ENCODE assay signal across 16 mouse cellular contexts in the genomic region with DNA sequence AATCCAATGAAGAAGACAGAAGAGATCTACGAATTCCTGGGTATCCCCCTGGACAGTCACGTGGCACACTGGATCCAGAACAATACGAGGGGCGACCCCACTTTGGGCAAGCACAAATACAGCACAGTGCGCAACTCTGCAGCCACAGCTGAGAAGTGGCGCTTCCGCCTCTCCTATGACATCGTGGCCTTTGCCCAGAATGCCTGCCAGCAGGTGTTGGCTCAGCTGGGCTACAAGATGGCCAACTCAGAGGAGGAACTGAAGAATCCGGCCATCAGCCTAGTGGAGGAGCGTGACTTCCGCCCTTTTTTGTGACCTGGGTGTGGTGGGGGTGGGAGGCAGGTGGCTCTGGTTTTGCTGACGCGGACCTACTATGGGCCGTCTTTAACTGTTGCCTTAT. TPM values are rescaled to one million over a fixed set of nuclear protein-coding genes. Genes with fewer than 3 reads are reported as not detected.
"Had no signal": no experiment of that assay in that cellular context is flagged by ENCODE, and none has a peak within 500 bp of the region (broad histone marks: within the 10 kb centered on the region; RNA-seq: fewer than 3 reads in every experiment).

No protein-coding gene starts in this region.

- H3K4me3 ChIP-seq: lung, embryonic 15.5 days; megakaryocyte, embryonic 14.5 days; midbrain, embryonic 13.5 days; midbrain, embryonic 15.5 days; neural tube, embryonic 12.5 days had no signal

- H3K4me2 ChIP-seq: lung, embryonic 15.5 days; midbrain, embryonic 11.5 days; midbrain, embryonic 13.5 days; midbrain, embryonic 15.5 days; neural tube, embryonic 12.5 days had no signal

- H3K9me3 ChIP-seq: lung, embryonic 15.5 days; midbrain, embryonic 13.5 days; midbrain, embryonic 15.5 days; neural tube, embryonic 12.5 days had no signal

- H3K27me3 ChIP-seq: lung, embryonic 15.5 days; midbrain, embryonic 13.5 days; midbrain, embryonic 15.5 days; neural tube, embryonic 12.5 days had no signal

- H3K36me3 ChIP-seq: lung, embryonic 15.5 days had no signal

- H3K27ac ChIP-seq: lung, embryonic 15.5 days; macrophage; midbrain, embryonic 13.5 days; midbrain, embryonic 15.5 days; neural tube, embryonic 12.5 days had no signal

- H3K4me1 ChIP-seq: lung, embryonic 15.5 days; midbrain, embryonic 13.5 days; neural tube, embryonic 12.5 days had no signal

- H3K9ac ChIP-seq: liver, postnatal 0 days; lung, embryonic 15.5 days; midbrain, embryonic 13.5 days; midbrain, embryonic 15.5 days; neural tube, embryonic 12.5 days had no signal

- DNase-seq: liver, postnatal 0 days; lung, adult 2 months; lung, postnatal 14 days; lung, postnatal 36 days; right cerebral cortex, postnatal 14 days; spleen, adult 18-20 months; thymus, adult 18-20 months; thymus, postnatal 14 days; thymus, postnatal 36 days had no signal

RNA-seq across cellular contexts. Expression of a gene that starts 14.6 kb away (rescaled TPM):
- polyA plus RNA-seq: macrophage had no signal
